In the genomic region with DNA sequence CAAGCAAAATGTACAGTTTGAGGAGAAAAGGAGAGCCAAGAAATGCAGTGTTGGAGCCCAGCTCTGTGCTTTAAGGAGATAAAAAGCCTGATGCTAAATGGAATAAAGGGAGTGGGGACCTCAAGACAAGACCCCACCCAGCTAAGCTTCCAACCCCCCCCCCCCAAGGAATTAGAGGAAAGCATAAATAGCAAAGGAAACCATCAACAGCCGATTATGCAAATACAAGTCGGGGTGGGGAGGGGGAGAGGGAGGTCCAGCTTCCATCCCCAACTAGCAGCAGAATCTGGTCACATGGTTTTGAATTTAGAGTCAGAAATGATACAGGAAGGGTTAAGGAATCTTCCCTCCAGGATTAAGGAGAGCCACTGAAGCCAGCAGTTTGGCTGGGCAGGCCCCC, we compare ENCODE assay signal across 20 mouse cellular contexts. TPM values are rescaled to one million over a fixed set of nuclear protein-coding genes. Genes with fewer than 3 reads are reported as not detected.
DNase-seq lines count a peak whose midpoint lies in the region.
"Had no signal": no experiment of that assay in that cellular context is flagged by ENCODE, and none has a peak within 500 bp of the region (broad histone marks: within the 10 kb centered on the region; RNA-seq: fewer than 3 reads in every experiment).

No protein-coding gene starts in this region.

- peak; percentile 66 for DNase-seq in ES-CJ7 (ENCODE audit: low read depth, low spot score)
- DNase-seq in WW6 (ENCODE audit: low read depth, low spot score) = peak; percentile 14
- peak; percentile 61 for DNase-seq in ZHBTc4 (ENCODE audit: low read depth, low spot score)
- DNase-seq in embryo, embryonic 10 days (ENCODE audit: low spot score) = no peak
- DNase-seq in retina, embryonic 14.5 days (ENCODE audit: low spot score) = no peak
- DNase-seq in gastrocnemius, postnatal 25 days = no peak
- DNase-seq: adrenal gland, adult 2 months; adrenal gland, adult 8-10 months; adrenal gland, postnatal 10 days; adrenal gland, postnatal 14 days; adrenal gland, postnatal 25 days; adrenal gland, postnatal 36 days; B cell, adult 2 months; cerebellum, adult 11 months; cerebellum, adult 11-12 months; cerebellum, adult 18-20 months; cerebellum, adult 2 months; cerebellum, adult 8-10 months; cerebellum, adult 9-10 months had no signal

RNA-seq across cellular contexts. Expression of a gene that starts 22.2 kb away (rescaled TPM):
- total RNA-seq in gastrocnemius, postnatal 25 days (2021) = under 1 TPM; 0.05 to 0.10 TPM
- total RNA-seq: MEL had no signal

RNA-seq across cellular contexts. Expression of a gene that starts 29.1 kb away (rescaled TPM):
- total RNA-seq in gastrocnemius, postnatal 25 days (2021) = 1 to 10 TPM; 2.3 to 2.7 TPM

Comparison
In these comparisons a context has a peak if more than half of its experiments do, and no peak if none do; other contexts are left out.
1. DNase-seq: peak in ES-CJ7 (single experiment), WW6 (single experiment) and ZHBTc4 (single experiment); none in embryo, embryonic 10 days (single experiment), retina, embryonic 14.5 days (single experiment) and gastrocnemius, postnatal 25 days (single experiment).